Mouse (Mus musculus) heart, embryonic 10.5 days (tissue): ENCODE measurements around the gene Itgb6. TPM values are rescaled to one million over a fixed set of nuclear protein-coding genes. Genes with fewer than 3 reads are reported as not detected.
A peak's percentile ranks its signal among the peaks of the same experiment; 100 is the strongest.

Source experiments
- DNase-seq: peaks from one replicate; pipeline ENCODE4 v3.0.0-alpha.2; 2017; ENCODE audit warnings: low spot score
- H3K27ac ChIP-seq: fragments of 300-500 bp; sonication (generic); 2 replicates; pipeline ENCODE4 v1.5.1; 2016; ENCODE audit warnings: mild to moderate bottlenecking
- H3K27me3 ChIP-seq: fragments of 300-500 bp; sonication (generic); 2 replicates; pipeline ENCODE4 v1.6.1; 2016; ENCODE audit warnings: mild to moderate bottlenecking; ENCODE audit not compliant: poor library complexity, insufficient read depth, severe bottlenecking
- H3K36me3 ChIP-seq: fragments of 300-500 bp; sonication (generic); 2 replicates; pipeline ENCODE4 v1.6.1; 2016; ENCODE audit warnings: mild to moderate bottlenecking, moderate library complexity
- H3K4me1 ChIP-seq: fragments of 300-500 bp; sonication (generic); 2 replicates; pipeline ENCODE4 v1.6.1; 2016; ENCODE audit warnings: mild to moderate bottlenecking
- H3K4me3 ChIP-seq: fragments of 300-500 bp; sonication (generic); 2 replicates; pipeline ENCODE4 v1.5.1; 2016; ENCODE audit warnings: mild to moderate bottlenecking, moderate library complexity
- H3K9me3 ChIP-seq: fragments of 300-500 bp; sonication (generic); 2 replicates; pipeline ENCODE4 v1.6.1; 2016; ENCODE audit warnings: mild to moderate bottlenecking, moderate library complexity
- WGBS: fragments of 180-500 bp; shearing (Covaris S2); methylation state at CpG from one replicate; pipeline ENCODE4 v1.1.7; 2016; 5-methylcytosine and 5-hydroxymethylcytosine counted together
- polyA plus RNA-seq: library from polyadenylated mRNA; unstranded; fragments of >200 nt; fragmentation: Nextera tagmentation; extraction: Ambion mirVana; gene quantifications from 2 replicates; pipeline ENCODE4 v1.2.1, GENCODE M21; 2016

Gene Itgb6
- polyA plus RNA-seq, 1 experiment from 2014 or later: 0.46 TPM

GRCm38 (mm10) chr2:60650155-60650554 lies 72.3 kb downstream of the Itgb6 start:
- no peaks in the 10 kb centered on the region for H3K36me3 ChIP-seq
- H3K4me3 ChIP-seq: no peak overlapping the region
- DNase-seq: no peak
- 66% methylated on average over 5 of the region's 5 CpGs for WGBS
- no peaks in the 10 kb centered on the region for H3K27me3 ChIP-seq
- H3K27ac ChIP-seq: no peak overlapping the region
- no peaks in the 10 kb centered on the region for H3K9me3 ChIP-seq
- H3K4me1 ChIP-seq: peaks cover 5% of the 10 kb centered on the region; the same call in 1 of the 2 replicates

DNA sequence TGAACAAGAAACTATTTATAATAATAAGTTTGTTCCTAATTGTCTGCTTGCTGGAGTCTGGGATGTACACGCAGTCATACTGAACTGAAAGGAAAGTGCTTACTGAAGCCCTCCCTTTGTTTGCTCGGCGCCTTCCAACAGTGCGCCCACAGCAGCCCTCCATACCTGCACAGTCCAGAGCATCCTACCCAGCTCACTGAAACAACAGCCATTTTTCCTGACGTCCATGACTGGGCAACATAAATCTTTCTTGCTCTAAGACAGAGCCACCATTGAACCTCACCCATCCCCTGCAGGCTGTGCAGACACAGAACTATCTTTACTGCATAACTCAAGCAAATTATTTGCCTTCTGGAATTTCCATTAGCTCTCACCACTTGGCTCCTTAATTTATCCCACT lies 74.8 kb downstream of the Itgb6 start:
- Histone ChIP-seq H3K27ac (no peak overlapping the region), H3K4me3 (no peak overlapping the region), H3K9me3 (no peaks in the 10 kb centered on the region), H3K4me1 (peaks cover 5% of the 10 kb centered on the region; the same call in 1 of the 2 replicates), H3K27me3 (no peaks in the 10 kb centered on the region), H3K36me3 (no peaks in the 10 kb centered on the region)
- no peak for DNase-seq
- WGBS: 77% methylated on average over 5 of the region's 5 CpGs

- no peaks in the 10 kb centered on the region for H3K27me3 ChIP-seq
- H3K36me3 ChIP-seq: no peaks in the 10 kb centered on the region
- no peaks in the 10 kb centered on the region for H3K9me3 ChIP-seq
- DNase-seq: no peak
- 90% methylated on average over 6 of the region's 6 CpGs for WGBS
- H3K4me3 ChIP-seq: no peak overlapping the region
- no peaks in the 10 kb centered on the region for H3K4me1 ChIP-seq
- no peak overlapping the region for H3K27ac ChIP-seq
Observed at GRCm38 (mm10) chr2:60646583-60646982, 75.9 kb downstream of the Itgb6 start.

DNA sequence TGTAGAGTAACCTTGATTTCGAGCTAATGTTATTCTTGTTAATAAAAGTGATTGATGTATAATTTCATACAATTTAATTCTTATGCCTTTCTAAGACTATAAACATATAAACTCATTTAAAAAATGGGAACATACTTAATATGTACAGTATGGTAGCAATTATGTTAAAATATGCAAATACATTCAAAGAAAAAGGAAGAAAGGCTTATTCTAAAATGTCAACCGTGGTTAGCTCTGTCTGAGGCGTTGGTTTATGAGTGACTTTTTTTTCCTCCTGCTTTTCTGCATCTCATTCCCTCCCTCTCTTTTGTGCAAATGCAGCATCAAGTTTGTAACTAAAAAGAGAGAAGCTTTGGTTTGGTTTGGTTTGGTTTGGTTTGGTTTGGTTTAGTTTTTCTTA lies 79.0 kb downstream of the Itgb6 start:
- H3K27me3 ChIP-seq: no peaks in the 10 kb centered on the region
- H3K36me3 ChIP-seq: no peaks in the 10 kb centered on the region
- no peak overlapping the region for H3K4me3 ChIP-seq
- H3K9me3 ChIP-seq: no peaks in the 10 kb centered on the region
- no peak for DNase-seq
- H3K4me1 ChIP-seq: peaks cover 14% of the 10 kb centered on the region
- 90% methylated on average over 3 of the region's 3 CpGs for WGBS
- no peak overlapping the region for H3K27ac ChIP-seq

GRCm38 (mm10) chr2:60642606-60643005 lies 79.8 kb downstream of the Itgb6 start:
- Histone ChIP-seq H3K4me1 (peaks cover 18% of the 10 kb centered on the region), H3K27me3 (no peaks in the 10 kb centered on the region), H3K36me3 (no peaks in the 10 kb centered on the region), H3K9me3 (no peaks in the 10 kb centered on the region), H3K4me3 (no peak overlapping the region), H3K27ac (no peak overlapping the region)
- 90% methylated on average over 7 of the region's 7 CpGs for WGBS
- no peak for DNase-seq

- Histone ChIP-seq H3K27me3 (no peaks in the 10 kb centered on the region), H3K9me3 (no peaks in the 10 kb centered on the region), H3K27ac (peak overlapping the region; percentile 23), H3K36me3 (no peaks in the 10 kb centered on the region), H3K4me1 (peaks cover 30% of the 10 kb centered on the region), H3K4me3 (peak overlapping the region; percentile 13; the same call in 1 of the 2 replicates)
- 24% methylated on average over 7 of the region's 7 CpGs for WGBS
- no peak for DNase-seq
Observed at GRCm38 (mm10) chr2:60640342-60640672, 82.1 kb downstream of the Itgb6 start.

- peak; percentile 74 for DNase-seq
- WGBS: 64% methylated on average over 10 of the region's 10 CpGs
- H3K27ac ChIP-seq: peak overlapping the region; percentile 23
- peak overlapping the region; percentile 13; the same call in 1 of the 2 replicates for H3K4me3 ChIP-seq
- no peaks in the 10 kb centered on the region for H3K36me3 ChIP-seq
- peaks cover 30% of the 10 kb centered on the region for H3K4me1 ChIP-seq
- no peaks in the 10 kb centered on the region for H3K9me3 ChIP-seq
- no peaks in the 10 kb centered on the region for H3K27me3 ChIP-seq
Observed at GRCm38 (mm10) chr2:60639617-60640341, 82.7 kb downstream of the Itgb6 start.

DNA sequence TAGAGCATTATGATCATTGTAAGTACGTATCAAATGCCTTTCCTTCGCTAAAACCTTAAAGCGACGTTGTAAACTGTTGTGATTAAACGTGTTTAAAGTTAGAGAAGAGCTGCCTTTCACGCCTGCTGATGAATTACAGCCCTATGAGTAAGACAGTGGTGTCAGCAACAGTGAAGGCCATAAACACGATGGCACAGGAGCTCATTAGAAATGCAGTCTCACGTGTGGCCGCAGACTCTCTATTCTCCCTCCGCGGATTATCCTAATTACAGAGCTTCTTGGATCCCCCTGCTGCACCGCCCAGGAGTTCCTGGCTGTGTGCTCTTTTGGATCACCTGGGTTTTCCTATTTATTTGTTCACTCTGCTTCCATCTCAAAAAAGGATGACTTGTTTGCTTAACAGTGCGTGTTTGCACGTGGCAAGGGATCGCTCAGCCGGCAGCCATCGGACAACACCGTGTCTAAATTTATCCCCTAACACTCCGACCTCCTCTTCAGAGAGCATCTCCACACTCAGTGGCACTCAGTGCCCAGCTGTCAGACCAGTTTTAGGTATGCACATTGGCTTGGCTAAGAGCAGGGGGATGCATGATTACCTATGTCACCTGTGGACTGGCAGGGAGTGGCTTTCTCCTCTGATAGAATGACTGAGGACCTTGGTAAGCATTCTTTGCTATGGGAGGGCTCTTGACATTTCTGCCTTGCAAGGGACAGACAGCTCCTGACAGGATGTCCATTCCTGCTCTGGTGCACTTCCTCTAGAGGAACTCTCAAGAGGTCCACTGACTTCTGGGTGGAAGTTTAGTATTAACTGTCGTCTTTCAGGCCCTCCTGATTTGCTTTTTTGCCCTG lies 85.3 kb downstream of the Itgb6 start:
- no peak overlapping the region for H3K4me3 ChIP-seq
- peak overlapping the region; percentile 53; the same call in 1 of the 2 replicates for H3K27ac ChIP-seq
- H3K9me3 ChIP-seq: no peaks in the 10 kb centered on the region
- WGBS: 63% methylated on average over 20 of the region's 20 CpGs
- no peaks in the 10 kb centered on the region for H3K36me3 ChIP-seq
- no peak for DNase-seq
- H3K4me1 ChIP-seq: peaks cover 30% of the 10 kb centered on the region
- no peaks in the 10 kb centered on the region for H3K27me3 ChIP-seq

DNA sequence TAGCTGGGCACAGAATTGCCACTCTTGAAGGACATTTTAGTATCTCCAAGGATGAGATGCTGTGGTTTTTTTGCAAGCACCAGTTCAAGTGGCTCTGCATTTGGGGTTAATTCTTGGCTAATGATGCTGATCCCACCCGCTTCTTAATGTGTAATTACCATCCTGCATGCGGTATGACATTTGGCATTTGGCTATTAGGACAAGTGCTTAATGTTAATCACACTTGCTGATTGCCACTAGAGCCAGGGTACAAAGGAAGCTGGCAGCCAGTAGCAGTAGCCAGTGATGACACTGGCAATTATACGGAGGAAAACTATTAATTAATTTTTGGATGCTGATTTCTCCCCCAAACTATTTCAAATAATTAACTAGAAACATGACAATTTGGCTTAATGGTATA lies 86.0 kb downstream of the Itgb6 start:
- 81% methylated on average over 3 of the region's 3 CpGs for WGBS
- H3K36me3 ChIP-seq: no peaks in the 10 kb centered on the region

GRCm38 (mm10) chr2:60636038-60636437 lies 86.4 kb downstream of the Itgb6 start:
- Histone ChIP-seq H3K4me3 (no peak overlapping the region), H3K4me1 (peaks cover 30% of the 10 kb centered on the region), H3K9me3 (no peaks in the 10 kb centered on the region), H3K27me3 (no peaks in the 10 kb centered on the region), H3K27ac (no peak overlapping the region), H3K36me3 (no peaks in the 10 kb centered on the region)
- WGBS: 71% methylated on average over 6 of the region's 6 CpGs
- no peak for DNase-seq

More for the DNA sequence above, 86.0 kb downstream of the Itgb6 start:
- Histone ChIP-seq H3K27me3 (no peaks in the 10 kb centered on the region), H3K9me3 (no peaks in the 10 kb centered on the region), H3K27ac (no peak overlapping the region), H3K4me1 (peaks cover 30% of the 10 kb centered on the region), H3K4me3 (no peak overlapping the region)
- no peak for DNase-seq

- Histone ChIP-seq H3K27me3 (no peaks in the 10 kb centered on the region), H3K27ac (no peak overlapping the region), H3K9me3 (no peaks in the 10 kb centered on the region), H3K4me3 (no peak overlapping the region), H3K36me3 (no peaks in the 10 kb centered on the region), H3K4me1 (peaks cover 16% of the 10 kb centered on the region)
- no peak for DNase-seq
- 92% methylated on average over 2 of the region's 2 CpGs for WGBS
Observed at GRCm38 (mm10) chr2:60632791-60633190, 89.7 kb downstream of the Itgb6 start.

GRCm38 (mm10) chr2:60630304-60630703 lies 92.1 kb downstream of the Itgb6 start:
- no peak overlapping the region for H3K27ac ChIP-seq
- 83% methylated on average over 2 of the region's 2 CpGs for WGBS
- no peaks in the 10 kb centered on the region for H3K36me3 ChIP-seq
- no peaks in the 10 kb centered on the region for H3K27me3 ChIP-seq
- no peaks in the 10 kb centered on the region for H3K9me3 ChIP-seq
- no peak overlapping the region for H3K4me3 ChIP-seq
- peaks cover 5% of the 10 kb centered on the region; the same call in 1 of the 2 replicates for H3K4me1 ChIP-seq
- no peak for DNase-seq

- H3K27ac ChIP-seq: no peak overlapping the region
- H3K36me3 ChIP-seq: no peaks in the 10 kb centered on the region
- WGBS: 81% methylated on average over 4 of the region's 4 CpGs
- DNase-seq: no peak
- H3K4me3 ChIP-seq: no peak overlapping the region
- H3K27me3 ChIP-seq: no peaks in the 10 kb centered on the region
- no peaks in the 10 kb centered on the region for H3K9me3 ChIP-seq
- H3K4me1 ChIP-seq: peaks cover 5% of the 10 kb centered on the region; the same call in 1 of the 2 replicates
Observed at GRCm38 (mm10) chr2:60627952-60628351, 94.5 kb downstream of the Itgb6 start.
